Mouse (Mus musculus): ENCODE measurements at regions not wholly inside any gene's neighbourhood (a gene's known extent, or its start where the extent isn't known, plus 50 kb on each side); places are given as distances from the start of the nearest gene placed in this dataset.

DNA sequence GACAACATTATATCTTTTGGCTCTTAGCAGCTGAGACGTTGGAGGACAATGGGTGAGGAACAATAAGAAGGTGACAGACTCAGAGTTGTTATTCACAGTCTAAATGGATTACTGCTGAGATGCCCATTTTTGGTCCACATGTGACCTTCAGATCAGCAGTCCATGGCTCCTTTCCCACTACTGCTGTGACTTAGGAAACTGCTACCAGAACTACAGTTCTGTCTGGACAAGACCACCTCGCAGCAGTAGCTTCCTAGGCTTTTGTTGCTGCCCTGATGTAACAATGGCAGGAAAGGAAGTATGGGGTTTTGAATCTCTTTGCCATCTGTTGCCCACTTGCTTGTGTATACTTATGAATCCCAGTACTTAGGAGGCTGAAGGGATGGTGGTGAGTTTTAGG is 135.6 kb upstream of the Pls3 start:
- no peak for DNase-seq (ENCODE audit: low spot score)
- Histone ChIP-seq H3K9me3 (peaks cover 3% of the 10 kb centered on the region; the same call in 1 of the 2 replicates), H3K4me1 (replicated peaks) (no peaks in the 10 kb centered on the region), H3K27me3 (ENCODE audit: insufficient read depth, poor library complexity, severe bottlenecking) (no peaks in the 10 kb centered on the region), H3K4me3 (no peak overlapping the region), H3K27ac (no peak overlapping the region), H3K36me3 (no peaks in the 10 kb centered on the region)
- 81% methylated on average over 2 of the region's 2 CpGs for WGBS

DNA sequence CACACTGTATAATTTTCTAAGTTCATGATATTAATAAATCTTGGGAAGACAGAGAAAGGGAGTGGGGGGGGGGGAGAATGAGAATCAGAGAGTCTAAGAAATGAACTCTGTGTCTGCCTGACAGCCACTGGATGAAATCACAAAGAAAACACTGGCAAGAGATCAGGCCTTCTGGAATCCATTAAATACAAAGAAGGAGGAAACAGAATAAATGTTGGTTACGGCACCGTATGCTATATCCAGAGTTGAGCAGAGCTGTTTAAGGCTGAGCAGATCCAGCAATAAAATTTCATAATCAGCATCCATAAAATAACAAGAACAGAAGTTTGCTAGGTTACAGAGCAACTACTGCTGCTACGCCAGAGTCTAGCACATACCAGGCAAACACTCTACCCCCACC is 103.6 kb upstream of the Pls3 start:
- H3K9me3 ChIP-seq: no peaks in the 10 kb centered on the region
- no peak overlapping the region for H3K4me3 ChIP-seq
- H3K27me3 ChIP-seq (ENCODE audit: insufficient read depth, poor library complexity, severe bottlenecking): no peaks in the 10 kb centered on the region
- no peak overlapping the region for H3K27ac ChIP-seq
- 86% methylated on average over 3 of the region's 3 CpGs for WGBS
- H3K4me1 ChIP-seq (replicated peaks): no peaks in the 10 kb centered on the region
- no peak for DNase-seq (ENCODE audit: low spot score)
- no peaks in the 10 kb centered on the region for H3K36me3 ChIP-seq

GRCm38 (mm10) chrX:75974671-75975070 is 99.7 kb upstream of the Pls3 start:
- no peak for DNase-seq (ENCODE audit: low spot score)
- no peaks in the 10 kb centered on the region for H3K9me3 ChIP-seq
- WGBS: 67% methylated on average over 4 of the region's 4 CpGs

GRCm38 (mm10) chrX:75949694-75950093 is 74.7 kb upstream of the Pls3 start:
- no peaks in the 10 kb centered on the region for H3K4me1 ChIP-seq (replicated peaks)
- no peak overlapping the region for H3K27ac ChIP-seq
- H3K27me3 ChIP-seq (ENCODE audit: insufficient read depth, poor library complexity, severe bottlenecking): no peaks in the 10 kb centered on the region
- H3K9me3 ChIP-seq: peaks cover 3% of the 10 kb centered on the region; the same call in 1 of the 2 replicates
- peak; percentile 5 for DNase-seq (ENCODE audit: low spot score)
- H3K36me3 ChIP-seq: no peaks in the 10 kb centered on the region
- H3K4me3 ChIP-seq: no peak overlapping the region

More at GRCm38 (mm10) chrX:75974671-75975070, 99.7 kb upstream of the Pls3 start:
- Histone ChIP-seq H3K4me3 (no peak overlapping the region), H3K36me3 (no peaks in the 10 kb centered on the region), H3K4me1 (replicated peaks) (no peaks in the 10 kb centered on the region), H3K27ac (no peak overlapping the region), H3K27me3 (ENCODE audit: insufficient read depth, poor library complexity, severe bottlenecking) (no peaks in the 10 kb centered on the region)

DNA sequence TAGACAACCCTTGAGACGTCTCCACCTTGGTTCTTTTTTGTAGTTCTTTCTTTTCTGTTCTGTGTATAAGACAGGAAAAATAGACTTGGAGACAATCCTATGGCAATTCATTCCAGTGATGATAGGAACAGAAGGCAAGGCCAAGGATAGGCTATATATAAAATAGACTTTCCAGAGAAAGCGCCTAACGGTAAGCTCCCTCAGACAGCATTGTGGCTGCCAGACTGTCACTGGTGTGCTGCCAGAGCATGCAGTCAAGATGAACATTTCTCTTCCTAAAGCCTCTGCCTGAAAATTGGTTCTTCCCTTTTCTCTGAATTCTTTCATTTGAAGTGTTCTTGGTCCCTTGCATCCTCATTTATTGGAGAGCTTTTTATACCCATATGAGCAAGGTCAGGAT is 53.9 kb upstream of the Pls3 start:
- Histone ChIP-seq H3K27ac (no peak overlapping the region), H3K9me3 (no peaks in the 10 kb centered on the region), H3K27me3 (ENCODE audit: insufficient read depth, poor library complexity, severe bottlenecking) (no peaks in the 10 kb centered on the region), H3K4me1 (replicated peaks) (no peaks in the 10 kb centered on the region), H3K4me3 (no peak overlapping the region), H3K36me3 (no peaks in the 10 kb centered on the region)
- WGBS: 82% methylated on average over 3 of the region's 3 CpGs
- DNase-seq (ENCODE audit: low spot score): no peak
